Mouse (Mus musculus): Measurements from ENCODE around the gene Caskin2. TPM values are rescaled to one million over a fixed set of nuclear protein-coding genes. Genes with fewer than 3 reads are reported as not detected.

The Caskin2 gene
- total RNA-seq, 1 experiment, result 10.5 TPM

DNA sequence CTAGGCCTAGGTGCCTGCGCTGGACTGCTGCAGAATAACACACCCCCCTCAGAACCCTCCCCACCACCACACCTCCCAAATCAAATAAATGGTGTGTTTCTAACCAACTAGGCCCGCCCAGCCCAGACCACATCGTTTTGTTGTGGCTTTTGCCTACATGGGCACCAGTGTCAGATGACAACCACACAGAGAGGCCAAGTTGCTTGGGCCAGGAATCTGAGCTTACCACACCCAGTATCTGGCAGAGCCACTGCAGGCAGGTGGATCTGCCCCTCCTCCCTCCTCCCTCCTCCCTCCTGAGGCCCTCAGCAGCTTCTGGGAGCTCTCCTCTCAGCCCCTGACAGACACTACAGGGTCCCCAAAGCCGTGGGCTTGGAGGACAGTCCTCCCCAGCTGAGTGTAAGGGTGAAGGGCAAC lies 25.5 kb upstream of the Caskin2 start:
- H3K4me3 ChIP-seq (ENCODE audit: insufficient read depth in 1 of 2, low read depth in 1 of 2, low read length in 2 of 2, poor library complexity in 1 of 2, severe bottlenecking in 1 of 2), result no peak overlapping the region
- DNase-seq (ENCODE audit: low read depth, low spot score), result peak; percentile 29
- peaks cover 14% of the 10 kb centered on the region; the same call in 1 of the 2 replicates for H3K36me3 ChIP-seq (ENCODE audit: control insufficient read depth, insufficient read depth, low read length, poor library complexity, severe bottlenecking)
- H3K9me3 ChIP-seq (ENCODE audit: control insufficient read depth, insufficient read depth, low read depth, low read length), result no peaks in the 10 kb centered on the region
- H3K27ac ChIP-seq (ENCODE audit: insufficient read depth, low read depth, low read length, poor library complexity, severe bottlenecking), result peak overlapping the region; percentile 64; the same call in 1 of the 2 replicates
- TF ChIP-seq HCFC1 (IDR thresholded peaks at IDR 0.05; ENCODE audit: borderline replicate concordance, insufficient read depth, low read length), result no peak
- TF ChIP-seq CHD2 (IDR thresholded peaks at IDR 0.05; ENCODE audit: low read depth, low read length), result no peak
- H3K4me1 ChIP-seq (ENCODE audit: control insufficient read depth in 2 of 2, insufficient read depth in 2 of 2, low read length in 2 of 2, poor library complexity in 1 of 2), result peaks cover 23 to 68% of the 10 kb centered on the region in 2 experiments
- in situ Hi-C loops (cut with MboI; ENCODE audit: low sequenced_read_pairs in 2 of 2, unreplicated experiment in 2 of 2), result no loop called here
- no peak overlapping the region; the same call in 1 of the 2 replicates for H3K9ac ChIP-seq (ENCODE audit: insufficient read depth, low read depth, low read length, poor library complexity, severe bottlenecking)

DNA sequence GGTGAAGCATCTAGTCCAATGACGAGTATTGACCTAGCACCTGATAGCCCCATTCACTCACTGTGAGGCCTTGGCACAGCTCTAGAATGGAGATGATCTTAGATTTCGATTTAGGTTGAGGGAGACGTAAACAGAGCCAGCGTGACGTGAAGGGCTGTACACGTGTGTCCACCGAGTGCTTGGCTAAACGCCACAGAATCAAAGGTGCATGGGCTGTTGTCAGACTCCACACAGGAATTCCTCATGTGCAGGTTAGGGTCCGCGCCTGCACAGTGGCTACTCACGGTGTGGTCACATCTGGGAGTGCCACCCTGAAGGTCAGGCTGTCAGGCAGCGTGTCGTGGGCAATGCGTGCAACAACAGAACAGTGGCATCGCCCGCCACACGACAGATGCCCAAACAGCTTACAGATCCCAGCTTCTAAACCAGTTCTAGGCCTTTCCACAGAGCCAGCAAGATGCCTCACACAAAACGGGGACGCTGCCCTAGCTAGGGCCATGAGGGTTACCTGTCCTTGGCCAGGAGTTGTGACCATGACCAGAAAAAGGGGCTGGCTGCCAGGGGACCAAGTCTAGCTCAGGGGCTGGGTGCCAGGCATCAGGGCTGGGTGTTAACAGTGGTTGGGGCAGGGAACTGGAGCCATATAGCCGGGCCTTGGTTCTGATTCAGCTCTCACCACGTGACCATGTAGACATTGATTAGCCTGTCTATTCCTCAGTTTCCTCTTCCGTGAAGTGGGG lies 24.3 kb upstream of the Caskin2 start:
- H3K36me3 ChIP-seq (ENCODE audit: control insufficient read depth, insufficient read depth, low read length, poor library complexity, severe bottlenecking), result peaks cover 14% of the 10 kb centered on the region; the same call in 1 of the 2 replicates
- no peak overlapping the region for H3K4me3 ChIP-seq (ENCODE audit: insufficient read depth in 1 of 2, low read depth in 1 of 2, low read length in 2 of 2, poor library complexity in 1 of 2, severe bottlenecking in 1 of 2)
- in situ Hi-C loops (cut with MboI; ENCODE audit: low sequenced_read_pairs in 2 of 2, unreplicated experiment in 2 of 2), result no loop called here
- H3K9me3 ChIP-seq (ENCODE audit: control insufficient read depth, insufficient read depth, low read depth, low read length), result no peaks in the 10 kb centered on the region
- peaks cover 16 to 70% of the 10 kb centered on the region in 2 experiments for H3K4me1 ChIP-seq (ENCODE audit: control insufficient read depth in 2 of 2, insufficient read depth in 2 of 2, low read length in 2 of 2, poor library complexity in 1 of 2)
- H3K27ac ChIP-seq (ENCODE audit: insufficient read depth, low read depth, low read length, poor library complexity, severe bottlenecking), result no peak overlapping the region
- no peak for TF ChIP-seq CHD2 (IDR thresholded peaks at IDR 0.05; ENCODE audit: low read depth, low read length)
- no peak for TF ChIP-seq MAFK (IDR thresholded peaks at IDR 0.05; ENCODE audit: insufficient read depth, low read depth, low read length)
- TF ChIP-seq ZNF384 (IDR thresholded peaks at IDR 0.05; ENCODE audit: low read depth, low read length), result no peak
- no peak for TF ChIP-seq ZC3H11A (IDR thresholded peaks at IDR 0.05; ENCODE audit: borderline replicate concordance, low read depth, low read length)
- no peak for TF ChIP-seq HCFC1 (IDR thresholded peaks at IDR 0.05; ENCODE audit: borderline replicate concordance, insufficient read depth, low read length)
- DNase-seq (ENCODE audit: low read depth, low spot score), result no peak
- H3K9ac ChIP-seq (ENCODE audit: insufficient read depth, low read depth, low read length, poor library complexity, severe bottlenecking), result peak overlapping the region; percentile 19; the same call in 1 of the 2 replicates

DNA sequence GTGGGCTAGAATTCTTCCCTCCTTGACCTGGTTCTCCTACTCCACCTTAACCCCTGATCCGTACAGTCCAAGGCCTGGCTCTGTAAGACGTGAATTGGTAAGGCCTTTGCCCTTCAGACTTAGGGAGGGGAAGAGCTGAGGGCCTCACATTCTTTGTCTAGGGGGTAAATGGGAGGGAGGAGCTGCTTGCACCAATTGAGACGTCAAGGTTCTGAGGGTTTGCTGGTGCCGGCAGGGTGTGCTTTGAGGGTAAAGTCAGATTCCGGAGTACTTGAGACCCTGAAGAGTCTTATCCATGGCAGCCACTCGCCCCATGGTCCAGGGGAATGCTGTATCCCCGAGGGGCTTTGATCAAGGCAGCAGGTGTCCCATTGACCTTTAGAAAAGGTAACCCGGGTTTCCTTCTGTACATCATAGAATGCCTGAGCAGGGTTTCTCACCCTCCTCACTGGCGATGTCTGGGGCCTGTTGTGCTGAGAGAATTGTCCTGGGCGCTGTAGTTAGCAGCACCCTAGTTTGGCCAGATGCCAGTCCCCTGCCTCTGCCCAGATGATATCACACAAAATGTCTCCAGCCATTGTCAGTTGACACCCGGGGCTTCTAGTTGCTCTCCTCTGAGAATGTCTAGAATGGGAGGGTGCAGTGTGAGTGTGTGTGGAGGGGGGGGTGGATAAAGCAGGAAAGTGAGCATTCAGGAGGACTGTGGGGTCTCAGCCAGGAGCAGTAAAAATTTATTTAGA lies 23.4 kb upstream of the Caskin2 start:
- in situ Hi-C loops (cut with MboI; ENCODE audit: low sequenced_read_pairs in 2 of 2, unreplicated experiment in 2 of 2), result no loop called here
- H3K27ac ChIP-seq (ENCODE audit: insufficient read depth, low read depth, low read length, poor library complexity, severe bottlenecking), result peak overlapping the region; percentile 33; the same call in 1 of the 2 replicates
- H3K9ac ChIP-seq (ENCODE audit: insufficient read depth, low read depth, low read length, poor library complexity, severe bottlenecking), result no peak overlapping the region; the same call in 1 of the 2 replicates
- H3K4me3 ChIP-seq (ENCODE audit: insufficient read depth in 1 of 2, low read depth in 1 of 2, low read length in 2 of 2, poor library complexity in 1 of 2, severe bottlenecking in 1 of 2), result no peak overlapping the region
- peaks cover 14% of the 10 kb centered on the region; the same call in 1 of the 2 replicates for H3K36me3 ChIP-seq (ENCODE audit: control insufficient read depth, insufficient read depth, low read length, poor library complexity, severe bottlenecking)
- H3K9me3 ChIP-seq (ENCODE audit: control insufficient read depth, insufficient read depth, low read depth, low read length), result no peaks in the 10 kb centered on the region
- TF ChIP-seq MAFK (IDR thresholded peaks at IDR 0.05; ENCODE audit: insufficient read depth, low read depth, low read length) (no peak), ZC3H11A (IDR thresholded peaks at IDR 0.05; ENCODE audit: borderline replicate concordance, low read depth, low read length) (no peak), ZNF384 (IDR thresholded peaks at IDR 0.05; ENCODE audit: low read depth, low read length) (no peak), CHD2 (IDR thresholded peaks at IDR 0.05; ENCODE audit: low read depth, low read length) (no peak), HCFC1 (IDR thresholded peaks at IDR 0.05; ENCODE audit: borderline replicate concordance, insufficient read depth, low read length) (no peak)
- peak; percentile 45 for DNase-seq (ENCODE audit: low read depth, low spot score)
- peaks cover 15 to 69% of the 10 kb centered on the region in 2 experiments for H3K4me1 ChIP-seq (ENCODE audit: control insufficient read depth in 2 of 2, insufficient read depth in 2 of 2, low read length in 2 of 2, poor library complexity in 1 of 2)

DNA sequence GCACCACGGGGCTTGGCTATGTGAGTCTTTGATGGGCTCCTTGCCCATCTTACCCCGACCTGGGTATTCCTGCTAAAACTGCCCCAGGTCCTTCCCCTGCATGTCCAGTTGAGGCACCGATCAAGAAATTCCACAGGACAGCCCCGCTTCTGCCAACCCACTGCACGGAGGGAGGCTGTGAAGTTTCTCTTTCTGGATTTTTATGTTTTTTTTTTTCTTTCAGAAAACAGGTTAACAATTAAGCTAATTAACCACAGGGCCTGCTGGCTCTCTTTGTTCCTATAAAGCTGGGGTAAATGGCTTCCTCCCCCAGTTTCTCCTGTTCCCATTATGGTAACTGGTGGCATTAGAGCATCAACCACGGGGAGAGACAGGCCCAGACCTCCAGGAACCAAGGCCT lies 20.6 kb upstream of the Caskin2 start:
- peaks cover 18 to 75% of the 10 kb centered on the region in 2 experiments; a peak in 3 of 4 replicates for H3K4me1 ChIP-seq (ENCODE audit: control insufficient read depth in 2 of 2, insufficient read depth in 2 of 2, low read length in 2 of 2, poor library complexity in 1 of 2)
- DNase-seq (ENCODE audit: low read depth, low spot score), result no peak
- peak overlapping the region; percentile 32; the same call in 1 of the 2 replicates for H3K9ac ChIP-seq (ENCODE audit: insufficient read depth, low read depth, low read length, poor library complexity, severe bottlenecking)
- TF ChIP-seq ZNF384 (IDR thresholded peaks at IDR 0.05; ENCODE audit: low read depth, low read length) (no peak), MAFK (IDR thresholded peaks at IDR 0.05; ENCODE audit: insufficient read depth, low read depth, low read length) (no peak), CHD2 (IDR thresholded peaks at IDR 0.05; ENCODE audit: low read depth, low read length) (no peak), ZC3H11A (IDR thresholded peaks at IDR 0.05; ENCODE audit: borderline replicate concordance, low read depth, low read length) (no peak), HCFC1 (IDR thresholded peaks at IDR 0.05; ENCODE audit: borderline replicate concordance, insufficient read depth, low read length) (no peak)
- in situ Hi-C loops (cut with MboI; ENCODE audit: low sequenced_read_pairs in 2 of 2, unreplicated experiment in 2 of 2), result no loop called here
- no peaks in the 10 kb centered on the region for H3K9me3 ChIP-seq (ENCODE audit: control insufficient read depth, insufficient read depth, low read depth, low read length)
- H3K27ac ChIP-seq (ENCODE audit: insufficient read depth, low read depth, low read length, poor library complexity, severe bottlenecking), result peak overlapping the region; percentile 97; the same call in 1 of the 2 replicates
- H3K36me3 ChIP-seq (ENCODE audit: control insufficient read depth, insufficient read depth, low read length, poor library complexity, severe bottlenecking), result peaks cover 14% of the 10 kb centered on the region; the same call in 1 of the 2 replicates
- H3K4me3 ChIP-seq (ENCODE audit: insufficient read depth in 1 of 2, low read depth in 1 of 2, low read length in 2 of 2, poor library complexity in 1 of 2, severe bottlenecking in 1 of 2), result no peak overlapping the region
